Mouse (Mus musculus) ES-Bruce4 (cell line): ENCODE data around the gene Vps33b.

Source experiments
- CTCF ChIP-seq: IDR thresholded peaks from one replicate; pipeline ENCODE4 v1.8.1; 2011; ENCODE audit warnings: low read depth, low read length
- EP300 ChIP-seq: IDR thresholded peaks from 2 replicates; pipeline ENCODE4 v1.6.1; 2011; ENCODE audit warnings: low read depth, low read length; ENCODE audit not compliant: insufficient read depth
- POLR2A ChIP-seq: IDR thresholded peaks from one replicate; pipeline ENCODE4 v1.8.1; 2011; ENCODE audit warnings: low read length; ENCODE audit not compliant: insufficient read depth

- no peak for TF ChIP-seq POLR2A
- no peak for TF ChIP-seq EP300
- no peak for TF ChIP-seq CTCF
These were observed 13.9 kb downstream of the Vps33b start for GRCm38 (mm10) chr7:80283226-80283918.
